Mouse (Mus musculus): ENCODE measurements around the gene Atf7ip. TPM values are rescaled to one million over a fixed set of nuclear protein-coding genes. Genes with fewer than 3 reads are reported as not detected.

Atf7ip gene
- total RNA-seq, 2 experiments from 2014 or later: 103 to 122 TPM

- DNase-seq (ENCODE audit: low spot score in 2 of 2): no peak
These were observed 15.7 kb downstream of the Atf7ip start for GRCm38 (mm10) chr6:136521681-136522080.

GRCm38 (mm10) chr6:136522658-136523057 is 16.7 kb downstream of the Atf7ip start:
- no peak for DNase-seq (ENCODE audit: low spot score in 2 of 2)

GRCm38 (mm10) chr6:136524751-136525150 is 18.8 kb downstream of the Atf7ip start:
- no peak for DNase-seq (ENCODE audit: low spot score in 2 of 2)

- DNase-seq (ENCODE audit: low spot score in 2 of 2): no peak
These were observed 19.6 kb downstream of the Atf7ip start for GRCm38 (mm10) chr6:136525567-136525966.

- no peak for DNase-seq (ENCODE audit: low spot score in 2 of 2)
These were observed 23.2 kb downstream of the Atf7ip start for GRCm38 (mm10) chr6:136529156-136529555.

- no peak for DNase-seq (ENCODE audit: low spot score in 2 of 2)
These were observed 25.8 kb downstream of the Atf7ip start for GRCm38 (mm10) chr6:136531792-136532230.

GRCm38 (mm10) chr6:136532535-136533291 is 26.7 kb downstream of the Atf7ip start:
- peak; percentile 72 to 89 for DNase-seq (ENCODE audit: low spot score in 2 of 2)

GRCm38 (mm10) chr6:136533804-136534203 is 27.8 kb downstream of the Atf7ip start:
- DNase-seq (ENCODE audit: low spot score in 2 of 2): no peak

- no peak for DNase-seq (ENCODE audit: low spot score in 2 of 2)
These were observed 28.5 kb downstream of the Atf7ip start for GRCm38 (mm10) chr6:136534444-136534843.

GRCm38 (mm10) chr6:136535176-136535575 is 29.2 kb downstream of the Atf7ip start:
- no peak for DNase-seq (ENCODE audit: low spot score in 2 of 2)

GRCm38 (mm10) chr6:136536121-136536520 is 30.2 kb downstream of the Atf7ip start:
- DNase-seq (ENCODE audit: low spot score in 2 of 2): no peak

GRCm38 (mm10) chr6:136541350-136541749 is 35.4 kb downstream of the Atf7ip start:
- no peak for DNase-seq (ENCODE audit: low spot score in 2 of 2)

- no peak for DNase-seq (ENCODE audit: low spot score in 2 of 2)
These were observed 36.1 kb downstream of the Atf7ip start for GRCm38 (mm10) chr6:136542105-136542504.

GRCm38 (mm10) chr6:136543164-136543563 is 37.2 kb downstream of the Atf7ip start:
- peak in 1 of 2 experiments; percentile 59 for DNase-seq (ENCODE audit: low spot score in 2 of 2)

- DNase-seq (ENCODE audit: low spot score in 2 of 2): no peak
These were observed 39.4 kb downstream of the Atf7ip start for GRCm38 (mm10) chr6:136545284-136545870.

- no peak for DNase-seq (ENCODE audit: low spot score in 2 of 2)
These were observed 40.3 kb downstream of the Atf7ip start for GRCm38 (mm10) chr6:136546286-136546685.

GRCm38 (mm10) chr6:136546987-136547386 is 41.0 kb downstream of the Atf7ip start:
- no peak for DNase-seq (ENCODE audit: low spot score in 2 of 2)

- peak; percentile 77 to 95 for DNase-seq (ENCODE audit: low spot score in 2 of 2)
These were observed 42.2 kb downstream of the Atf7ip start for GRCm38 (mm10) chr6:136548041-136548770.

GRCm38 (mm10) chr6:136548796-136549195 is 42.8 kb downstream of the Atf7ip start:
- peak in 1 of 2 experiments; percentile 50 for DNase-seq (ENCODE audit: low spot score in 2 of 2)

- no peak for DNase-seq (ENCODE audit: low spot score in 2 of 2)
These were observed 43.6 kb downstream of the Atf7ip start for GRCm38 (mm10) chr6:136549606-136550005.

GRCm38 (mm10) chr6:136550596-136551304 is 44.8 kb downstream of the Atf7ip start:
- DNase-seq (ENCODE audit: low spot score in 2 of 2): no peak

All from layer of hippocampus, adult 18-20 months (tissue).